ENCODE assay signal across 8 mouse cellular contexts in the genomic region with DNA sequence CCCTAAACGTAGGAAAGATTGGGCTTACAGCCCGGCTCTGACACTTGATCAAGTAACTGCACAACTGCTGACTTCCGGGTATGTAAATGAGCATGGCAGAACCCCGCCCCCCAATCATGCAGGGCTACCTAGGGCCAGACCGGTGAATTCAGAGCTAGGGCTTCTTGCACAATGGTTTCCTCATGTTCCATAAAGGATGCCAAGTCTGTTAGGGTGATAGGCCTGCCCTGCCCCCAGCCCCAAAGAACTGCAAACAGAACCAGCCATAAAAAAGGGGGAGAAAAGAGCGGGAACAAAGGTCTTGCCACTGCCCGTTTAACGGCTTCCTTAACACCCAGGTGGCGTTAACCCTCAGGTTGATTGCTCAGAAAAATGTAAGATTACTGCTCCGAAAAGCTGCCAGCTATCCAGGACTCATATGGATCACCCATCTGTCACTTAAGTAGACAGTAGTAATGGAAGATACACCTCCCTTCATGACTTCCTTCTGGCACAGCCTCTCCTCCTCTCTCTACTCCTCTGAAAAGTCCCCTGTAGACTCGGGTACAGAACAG. TPM values are rescaled to one million over a fixed set of nuclear protein-coding genes. Genes with fewer than 3 reads are reported as not detected.
A peak's percentile ranks its signal among the peaks of the same experiment; 100 is the strongest.
DNase-seq lines count a peak whose midpoint lies in the region; ATAC-seq lines count a peak whose summit lies in the region.

No protein-coding gene starts in this region.

- no peaks in the 10 kb centered on the region for H3K36me3 ChIP-seq in hindbrain, embryonic 13.5 days
- no peaks in the 10 kb centered on the region for H3K36me3 ChIP-seq in hindbrain, embryonic 10.5 days
- no peaks in the 10 kb centered on the region for H3K36me3 ChIP-seq in intestine, embryonic 15.5 days
- no peaks in the 10 kb centered on the region for H3K36me3 ChIP-seq in liver, embryonic 16.5 days (ENCODE audit: control insufficient read depth, insufficient read depth)
- H3K36me3 ChIP-seq in hindbrain, embryonic 16.5 days (ENCODE audit: control insufficient read depth, insufficient read depth, low read length) = peaks cover 3% of the 10 kb centered on the region; the same call in 1 of the 2 replicates

- no peaks in the 10 kb centered on the region for H3K27me3 ChIP-seq in hindbrain, embryonic 13.5 days
- H3K27me3 ChIP-seq in hindbrain, embryonic 10.5 days (ENCODE audit: insufficient read depth, poor library complexity, severe bottlenecking) = no peaks in the 10 kb centered on the region
- no peaks in the 10 kb centered on the region for H3K27me3 ChIP-seq in intestine, embryonic 15.5 days (replicated peaks)
- no peaks in the 10 kb centered on the region for H3K27me3 ChIP-seq in liver, embryonic 16.5 days (ENCODE audit: control insufficient read depth, insufficient read depth, low read depth, low read length)
- H3K27me3 ChIP-seq in hindbrain, embryonic 16.5 days (replicated peaks; ENCODE audit: control insufficient read depth, insufficient read depth, low read length) = no peaks in the 10 kb centered on the region

- H3K27ac ChIP-seq in hindbrain, embryonic 13.5 days = no peak overlapping the region
- no peak overlapping the region for H3K27ac ChIP-seq in hindbrain, embryonic 10.5 days
- H3K27ac ChIP-seq in intestine, embryonic 15.5 days = peak overlapping the region; percentile 82
- H3K27ac ChIP-seq in liver, embryonic 16.5 days (ENCODE audit: low read length) = no peak overlapping the region
- H3K27ac ChIP-seq in hindbrain, embryonic 16.5 days (ENCODE audit: low read depth, low read length) = no peak overlapping the region

- 0 out of 2 replicates have a peak overlapping the region, but pooled peaks have one; percentile 5 for H3K9ac ChIP-seq in hindbrain, embryonic 13.5 days
- H3K9ac ChIP-seq in intestine, embryonic 15.5 days = peak overlapping the region; percentile 3; the same call in 1 of the 2 replicates
- H3K9ac ChIP-seq in liver, embryonic 16.5 days (ENCODE audit: low read depth, low read length) = no peak overlapping the region
- H3K9ac ChIP-seq in hindbrain, embryonic 16.5 days (ENCODE audit: low read depth, low read length) = no peak overlapping the region

- H3K4me2 ChIP-seq in hindbrain, embryonic 13.5 days = no peak overlapping the region
- H3K4me2 ChIP-seq in intestine, embryonic 15.5 days (replicated peaks) = peak overlapping the region; percentile 50
- peak overlapping the region; percentile 35; the same call in 1 of the 2 replicates for H3K4me2 ChIP-seq in liver, embryonic 16.5 days (ENCODE audit: low read depth, low read length)
- no peak overlapping the region for H3K4me2 ChIP-seq in hindbrain, embryonic 16.5 days (ENCODE audit: low read length)

- no peak overlapping the region for H3K4me3 ChIP-seq in hindbrain, embryonic 13.5 days
- H3K4me3 ChIP-seq in hindbrain, embryonic 10.5 days = no peak overlapping the region
- H3K4me3 ChIP-seq in intestine, embryonic 15.5 days (replicated peaks) = no peak overlapping the region
- H3K4me3 ChIP-seq in liver, embryonic 16.5 days (ENCODE audit: low read depth, low read length) = peak overlapping the region; percentile 26; the same call in 1 of the 2 replicates
- no peak overlapping the region for H3K4me3 ChIP-seq in hindbrain, embryonic 16.5 days (ENCODE audit: low read length)

- H3K4me1 ChIP-seq in hindbrain, embryonic 13.5 days (replicated peaks) = peaks cover 23% of the 10 kb centered on the region
- peaks cover 11% of the 10 kb centered on the region for H3K4me1 ChIP-seq in hindbrain, embryonic 10.5 days (replicated peaks)
- peaks cover 27% of the 10 kb centered on the region for H3K4me1 ChIP-seq in intestine, embryonic 15.5 days (replicated peaks)
- H3K4me1 ChIP-seq in liver, embryonic 16.5 days (ENCODE audit: control insufficient read depth, low read depth, low read length) = no peaks in the 10 kb centered on the region; the same call in 1 of the 2 replicates
- H3K4me1 ChIP-seq in hindbrain, embryonic 16.5 days (ENCODE audit: control insufficient read depth, insufficient read depth, low read depth, low read length) = peaks cover 13% of the 10 kb centered on the region

- ATAC-seq in hindbrain, embryonic 13.5 days (ENCODE audit: low FRiP score) = no peak
- peak; percentile 86 for ATAC-seq in intestine, embryonic 15.5 days
- ATAC-seq in liver, embryonic 16.5 days (ENCODE audit: low read depth) = peak; percentile 27; the same call in 1 of the 2 replicates
- ATAC-seq in hindbrain, embryonic 16.5 days = no peak

- 61% methylated on average over 11 of the region's 11 CpGs for WGBS in hindbrain, embryonic 13.5 days
- WGBS in hindbrain, embryonic 10.5 days = 70% methylated on average over 11 of the region's 11 CpGs
- 29% methylated on average over 11 of the region's 11 CpGs for WGBS in intestine, embryonic 15.5 days
- 30% methylated on average over 11 of the region's 11 CpGs for WGBS in liver, embryonic 16.5 days (ENCODE audit: insufficient replicate concordance)
- WGBS in hindbrain, embryonic 16.5 days = 57% methylated on average over 11 of the region's 11 CpGs

- DNase-seq in hindbrain, embryonic 10.5 days (ENCODE audit: low spot score) = no peak
- peak; percentile 61 for DNase-seq in T-cell, adult 2 months (ENCODE audit: low spot score)
- peak; percentile 68 for DNase-seq in thymus, postnatal 0 days (ENCODE audit: low spot score)
- no peak for DNase-seq in left cerebral cortex, adult 8-10 months (ENCODE audit: low spot score in 2 of 2)

- no peaks in the 10 kb centered on the region for H3K9me3 ChIP-seq in hindbrain, embryonic 13.5 days
- H3K9me3 ChIP-seq in hindbrain, embryonic 10.5 days = peaks cover 7% of the 10 kb centered on the region; the same call in 1 of the 2 replicates
- no peaks in the 10 kb centered on the region for H3K9me3 ChIP-seq in intestine, embryonic 15.5 days
- no peaks in the 10 kb centered on the region for H3K9me3 ChIP-seq in liver, embryonic 16.5 days (replicated peaks; ENCODE audit: control insufficient read depth, low read length)
- no peaks in the 10 kb centered on the region for H3K9me3 ChIP-seq in hindbrain, embryonic 16.5 days (ENCODE audit: control insufficient read depth, low read length)

RNA-seq across cellular contexts. Expression of gene Vgll4, which starts 39.7 kb away (rescaled TPM):
- polyA plus RNA-seq in hindbrain, embryonic 13.5 days (2015; fragmentation: Nextera tagmentation; extraction: Ambion mirVana) = 62.4 and 65.9 TPM in 2 replicates
- 73.3 and 86.6 TPM in 2 replicates for polyA plus RNA-seq in hindbrain, embryonic 10.5 days (2016; fragmentation: Nextera tagmentation; extraction: Ambion mirVana)
- polyA plus RNA-seq in intestine, embryonic 15.5 days (2015; fragmentation: Nextera tagmentation; extraction: Ambion mirVana) = 74.8 and 76.0 TPM in 2 replicates
- polyA plus RNA-seq in liver, embryonic 16.5 days (2015; fragmentation: Nextera tagmentation; extraction: Ambion mirVana) = 10.0 TPM in 2 replicates
- polyA plus RNA-seq in thymus, postnatal 0 days (2015; fragmentation: Nextera tagmentation; extraction: Ambion mirVana) = 74.0 and 90.5 TPM in 2 replicates
- polyA plus RNA-seq in hindbrain, embryonic 16.5 days (2015; fragmentation: Nextera tagmentation; extraction: Ambion mirVana) = 60.2 and 62.0 TPM in 2 replicates
- total RNA-seq in left cerebral cortex, adult 8-10 months (2022) = 10 to 100 TPM; 59.0 to 76.6 (median 62.4) TPM

Comparison
In these comparisons a context has a peak if more than half of its experiments do, and no peak if none do; other contexts are left out.
1. H3K9ac ChIP-seq: peak in hindbrain, embryonic 13.5 days (single experiment) and intestine, embryonic 15.5 days (single experiment); none in liver, embryonic 16.5 days (single experiment) and hindbrain, embryonic 16.5 days (single experiment).
2. ATAC-seq: peak in intestine, embryonic 15.5 days (single experiment) and liver, embryonic 16.5 days (single experiment); none in hindbrain, embryonic 13.5 days (single experiment) and hindbrain, embryonic 16.5 days (single experiment).
3. H3K4me2 ChIP-seq: peak in intestine, embryonic 15.5 days (single experiment) and liver, embryonic 16.5 days (single experiment); none in hindbrain, embryonic 13.5 days (single experiment) and hindbrain, embryonic 16.5 days (single experiment).
4. DNase-seq: peak in T-cell, adult 2 months (single experiment) and thymus, postnatal 0 days (single experiment); none in hindbrain, embryonic 10.5 days (single experiment) and left cerebral cortex, adult 8-10 months (0 of 2).